In genomic region chr4:124349610-124350295, GRCm38 (mm10) we compare ENCODE assay signal across 27 mouse cellular contexts.
A peak's percentile ranks its signal among the peaks of the same experiment; 100 is the strongest.
DNase-seq lines count a peak whose midpoint lies in the region; ATAC-seq and TF ChIP-seq lines count a peak whose summit lies in the region.
"Had no signal": no experiment of that assay in that cellular context is flagged by ENCODE, and none has a peak within 500 bp of the region (broad histone marks: within the 10 kb centered on the region; RNA-seq: fewer than 3 reads in every experiment).

No protein-coding gene starts in this region.

- TF ChIP-seq POLR2A in kidney, adult 2 months (IDR thresholded peaks at IDR 0.05; ENCODE audit: low read depth, low read length), result no peak

- WGBS in kidney, embryonic 15.5 days, result 44% methylated on average over 15 of the region's 15 CpGs
- WGBS in kidney, adult 2 months, result 45% methylated on average over 15 of the region's 15 CpGs

- no peak for TF ChIP-seq CTCF in kidney, adult 2 months (conservative IDR thresholded peaks at IDR 0.05; ENCODE audit: insufficient read depth, insufficient read length, low read depth, low read length)

- H3K4me1 ChIP-seq in kidney, embryonic 15.5 days, result peaks cover 15% of the 10 kb centered on the region
- no peaks in the 10 kb centered on the region for H3K4me1 ChIP-seq in kidney, adult 2 months (ENCODE audit: control insufficient read depth, insufficient read depth, low read length)
- H3K4me1 ChIP-seq: embryonic facial prominence, embryonic 15.5 days; forebrain, embryonic 13.5 days; hindbrain, embryonic 15.5 days; liver, embryonic 12.5 days; stomach, embryonic 15.5 days had no signal

- H3K9me3 ChIP-seq in kidney, embryonic 15.5 days (replicated peaks), result no peaks in the 10 kb centered on the region
- H3K9me3 ChIP-seq: embryonic facial prominence, embryonic 10.5 days; embryonic facial prominence, embryonic 15.5 days; forebrain, embryonic 13.5 days; hindbrain, embryonic 10.5 days; hindbrain, embryonic 15.5 days; liver, embryonic 12.5 days; stomach, embryonic 15.5 days had no signal

- no peak for ATAC-seq in cerebellum, adult (ENCODE audit: insufficient number of reproducible peaks, low FRiP score, low TSS enrichment)
- peak; percentile 60; the same call in 1 of the 2 replicates for ATAC-seq in kidney, embryonic 15.5 days (replicated peaks; ENCODE audit: low FRiP score)
- ATAC-seq: forebrain, embryonic 13.5 days; inflammation-experienced regulatory T-cells, adult 6 months; liver, embryonic 12.5 days; liver, postnatal 0 days; midbrain, embryonic 16.5 days had no signal

- peak overlapping the region; percentile 43; the same call in 1 of the 2 replicates for H3K27ac ChIP-seq in kidney, embryonic 15.5 days
- H3K27ac ChIP-seq in kidney, adult 2 months (ENCODE audit: insufficient read depth, low read depth, low read length), result no peak overlapping the region
- H3K27ac ChIP-seq: embryonic facial prominence, embryonic 10.5 days; embryonic facial prominence, embryonic 15.5 days; forebrain, embryonic 13.5 days; hindbrain, embryonic 10.5 days; hindbrain, embryonic 15.5 days; liver, embryonic 12.5 days; stomach, embryonic 15.5 days had no signal

- no peak overlapping the region for H3K9ac ChIP-seq in kidney, embryonic 15.5 days
- H3K9ac ChIP-seq: embryonic facial prominence, embryonic 15.5 days; forebrain, embryonic 13.5 days; hindbrain, embryonic 15.5 days; liver, embryonic 12.5 days; liver, postnatal 0 days; stomach, embryonic 15.5 days had no signal

- H3K4me3 ChIP-seq in kidney, embryonic 15.5 days (replicated peaks), result no peak overlapping the region
- H3K4me3 ChIP-seq in kidney, adult 2 months (ENCODE audit: insufficient read depth, low read depth, low read length), result no peak overlapping the region
- H3K4me3 ChIP-seq: embryonic facial prominence, embryonic 10.5 days; embryonic facial prominence, embryonic 15.5 days; forebrain, embryonic 13.5 days; hindbrain, embryonic 10.5 days; hindbrain, embryonic 15.5 days; liver, embryonic 12.5 days; stomach, embryonic 15.5 days had no signal

- H3K4me2 ChIP-seq in kidney, embryonic 15.5 days, result no peak overlapping the region
- H3K4me2 ChIP-seq: embryonic facial prominence, embryonic 15.5 days; forebrain, embryonic 13.5 days; hindbrain, embryonic 15.5 days; liver, embryonic 12.5 days; midbrain, embryonic 11.5 days; stomach, embryonic 15.5 days had no signal

- DNase-seq in cerebellum, adult 9-11 months, result peak; percentile 20
- no peak for DNase-seq in kidney, adult 2 months
- peak; percentile 38 for DNase-seq in testis, postnatal 10 days (ENCODE audit: low spot score)
- DNase-seq in testis, postnatal 14 days (ENCODE audit: low spot score), result no peak
- DNase-seq in adrenal gland, postnatal 10 days, result no peak
- no peak for DNase-seq in layer of hippocampus, postnatal 10 days (ENCODE audit: low spot score in 2 of 2)
- DNase-seq: adrenal gland, postnatal 36 days; gastrocnemius, postnatal 36 days; heart, postnatal 14 days; kidney, adult 9 months; liver, postnatal 0 days; lung, postnatal 36 days; right cerebral cortex, postnatal 25 days; thymus, adult 18-20 months; thymus, postnatal 25 days had no signal

- H3K27me3 ChIP-seq in kidney, embryonic 15.5 days, result peaks cover 28% of the 10 kb centered on the region
- H3K27me3 ChIP-seq in kidney, adult 2 months (replicated peaks; ENCODE audit: control insufficient read depth, insufficient read depth, low read length), result no peaks in the 10 kb centered on the region; the same call in 1 of the 2 replicates
- H3K27me3 ChIP-seq: embryonic facial prominence, embryonic 15.5 days; liver, embryonic 12.5 days; stomach, embryonic 15.5 days had no signal

- no peaks in the 10 kb centered on the region for H3K36me3 ChIP-seq in kidney, embryonic 15.5 days
- no peaks in the 10 kb centered on the region for H3K36me3 ChIP-seq in kidney, adult 2 months (ENCODE audit: control insufficient read depth, insufficient read depth, low read length)
- H3K36me3 ChIP-seq: embryonic facial prominence, embryonic 15.5 days; hindbrain, embryonic 10.5 days; hindbrain, embryonic 15.5 days; liver, embryonic 12.5 days; stomach, embryonic 15.5 days had no signal

Comparison
In these comparisons a context has a peak if more than half of its experiments do, and no peak if none do; other contexts are left out.
1. DNase-seq: peak in cerebellum, adult 9-11 months (single experiment) and testis, postnatal 10 days (single experiment); none in kidney, adult 2 months (single experiment), testis, postnatal 14 days (single experiment), adrenal gland, postnatal 10 days (single experiment) and layer of hippocampus, postnatal 10 days (0 of 2).